Mouse (Mus musculus) neural tube, embryonic 14.5 days (tissue): Measurements from ENCODE around the gene Armc7. TPM values are rescaled to one million over a fixed set of nuclear protein-coding genes. Genes with fewer than 3 reads are reported as not detected.
A peak's percentile ranks its signal among the peaks of the same experiment; 100 is the strongest.

Experiments used
- ATAC-seq: fragments of 200-750 bp; cut with Nextera tagmentation; 2 replicates; pipeline ENCODE4 v1.8.0; 2017; ENCODE audit warnings: low read depth, mild to moderate bottlenecking, moderate TSS enrichment, moderate library complexity
- H3K27ac ChIP-seq: fragments of 300-500 bp; sonication (generic); 2 replicates; pipeline ENCODE4 v1.5.1; 2014; ENCODE audit warnings: low read depth, mild to moderate bottlenecking, control low read depth, low read length, moderate library complexity, mixed read lengths
- H3K27me3 ChIP-seq: fragments of 300-500 bp; sonication (generic); 2 replicates; pipeline ENCODE4 v1.6.1; 2014; ENCODE audit warnings: low read length; ENCODE audit not compliant: control insufficient read depth, insufficient read depth
- H3K36me3 ChIP-seq: fragments of 300-500 bp; sonication (generic); 2 replicates; pipeline ENCODE4 v1.6.1; 2014; ENCODE audit warnings: low read length, mixed read lengths; ENCODE audit not compliant: control insufficient read depth, insufficient read depth
- H3K4me1 ChIP-seq: fragments of 300-500 bp; sonication (generic); 2 replicates; pipeline ENCODE4 v1.6.1; 2014; ENCODE audit warnings: low read length; ENCODE audit not compliant: control insufficient read depth, insufficient read depth
- H3K4me2 ChIP-seq: fragments of 300-500 bp; sonication (generic); 2 replicates; pipeline ENCODE4 v1.6.1; 2014; ENCODE audit warnings: mild to moderate bottlenecking, low read depth, low read length, control low read depth
- H3K4me3 ChIP-seq: fragments of 300-500 bp; sonication (generic); 2 replicates; pipeline ENCODE4 v1.5.1; 2014; ENCODE audit warnings: low read depth, low read length, control low read depth, mixed read lengths
- H3K9ac ChIP-seq: fragments of 300-500 bp; sonication (generic); replicated peaks from 2 replicates; pipeline ENCODE4 v1.6.1; 2014; ENCODE audit warnings: low read depth, mild to moderate bottlenecking, control low read depth, low read length, mixed read lengths
- H3K9me3 ChIP-seq: fragments of 300-500 bp; sonication (generic); 2 replicates; pipeline ENCODE4 v1.6.1; 2016; ENCODE audit warnings: low read length; ENCODE audit not compliant: control insufficient read depth
- WGBS: fragments of 180-500 bp; shearing (Covaris S2); extraction: QIAGEN DNeasy Blood & Tissue Kit; methylation state at CpG from one replicate; pipeline ENCODE4 v1.1.7; 2014; 5-methylcytosine and 5-hydroxymethylcytosine counted together
- polyA plus RNA-seq: library from polyadenylated mRNA; unstranded; fragments of >200 nt; fragmentation: Nextera tagmentation; extraction: Ambion mirVana; gene quantifications from 2 replicates; pipeline ENCODE4 v1.2.1, GENCODE M21; 2014

The Armc7 gene
- 15.5 and 19.4 TPM in 2 replicates for polyA plus RNA-seq

GRCm38 (mm10) chr11:115475025-115475757, at the start of gene Armc7:
Armc7 (plus strand) TSS chr11:115475667.
- peaks cover 17% of the 10 kb centered on the region for H3K4me1 ChIP-seq
- ATAC-seq: peak; percentile 96
- H3K4me3 ChIP-seq: peak within 1 kb of the TSS; percentile 82
- no peaks in the 10 kb centered on the region for H3K27me3 ChIP-seq
- H3K4me2 ChIP-seq: peak within 1 kb of the TSS; percentile 98
- H3K9me3 ChIP-seq: no peaks in the 10 kb centered on the region
- under 1% methylated on average over 26 of the region's 26 CpGs for WGBS
- H3K9ac ChIP-seq: peak within 1 kb of the TSS; percentile 72
- H3K27ac ChIP-seq: peak within 1 kb of the TSS; percentile 82
- H3K36me3 ChIP-seq: no peaks in the 10 kb centered on the region

DNA sequence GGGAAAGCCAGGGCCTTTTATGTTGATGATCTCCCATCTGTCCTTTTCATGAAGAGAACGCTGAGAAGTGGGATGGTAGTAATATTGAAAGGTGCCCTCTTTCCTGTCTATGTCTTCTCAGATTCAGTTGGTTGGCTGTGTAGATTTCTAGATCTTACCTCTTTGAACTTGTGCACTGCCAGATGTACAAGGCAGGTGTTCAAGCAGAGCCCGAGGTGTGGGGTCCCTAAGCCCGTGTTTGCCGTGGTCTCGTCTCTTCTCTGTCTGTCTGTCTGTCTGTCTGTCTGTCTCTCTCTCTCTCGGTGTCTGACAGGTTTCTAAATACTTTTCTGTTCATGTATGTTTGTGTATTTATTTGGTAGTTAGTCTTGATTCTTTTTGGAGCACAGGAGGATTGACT, 49.8 kb upstream of the Armc7 start:
- Histone ChIP-seq H3K9ac (no peak overlapping the region), H3K4me3 (no peak overlapping the region), H3K36me3 (peaks cover 33% of the 10 kb centered on the region), H3K9me3 (no peaks in the 10 kb centered on the region), H3K4me1 (peaks cover 10% of the 10 kb centered on the region), H3K27ac (no peak overlapping the region), H3K27me3 (no peaks in the 10 kb centered on the region), H3K4me2 (no peak overlapping the region)
- WGBS: 87% methylated on average over 6 of the region's 6 CpGs
- no peak for ATAC-seq

- Histone ChIP-seq H3K9ac (0 out of 2 replicates have a peak overlapping the region, but pooled peaks have one; percentile 18), H3K4me2 (peak overlapping the region; percentile 15), H3K9me3 (no peaks in the 10 kb centered on the region), H3K4me3 (no peak overlapping the region), H3K27me3 (no peaks in the 10 kb centered on the region), H3K4me1 (no peaks in the 10 kb centered on the region), H3K36me3 (peaks cover 47% of the 10 kb centered on the region), H3K27ac (peak overlapping the region; percentile 60)
- peak; percentile 44; the same call in 1 of the 2 replicates for ATAC-seq
- WGBS: 31% methylated on average over 20 of the region's 20 CpGs
These were observed 47.8 kb upstream of the Armc7 start for GRCm38 (mm10) chr11:115427482-115428331.

GRCm38 (mm10) chr11:115429307-115429706, 46.2 kb upstream of the Armc7 start:
- no peak overlapping the region for H3K4me3 ChIP-seq
- peaks cover 45% of the 10 kb centered on the region for H3K36me3 ChIP-seq
- H3K27ac ChIP-seq: no peak overlapping the region
- no peaks in the 10 kb centered on the region for H3K27me3 ChIP-seq
- H3K9ac ChIP-seq: no peak overlapping the region
- no peak for ATAC-seq
- 93% methylated on average over 7 of the region's 7 CpGs for WGBS
- H3K4me2 ChIP-seq: no peak overlapping the region
- H3K4me1 ChIP-seq: no peaks in the 10 kb centered on the region
- no peaks in the 10 kb centered on the region for H3K9me3 ChIP-seq

- no peaks in the 10 kb centered on the region for H3K9me3 ChIP-seq
- WGBS: 95% methylated on average over 6 of the region's 6 CpGs
These were observed 44.9 kb upstream of the Armc7 start for GRCm38 (mm10) chr11:115430561-115430960.

DNA sequence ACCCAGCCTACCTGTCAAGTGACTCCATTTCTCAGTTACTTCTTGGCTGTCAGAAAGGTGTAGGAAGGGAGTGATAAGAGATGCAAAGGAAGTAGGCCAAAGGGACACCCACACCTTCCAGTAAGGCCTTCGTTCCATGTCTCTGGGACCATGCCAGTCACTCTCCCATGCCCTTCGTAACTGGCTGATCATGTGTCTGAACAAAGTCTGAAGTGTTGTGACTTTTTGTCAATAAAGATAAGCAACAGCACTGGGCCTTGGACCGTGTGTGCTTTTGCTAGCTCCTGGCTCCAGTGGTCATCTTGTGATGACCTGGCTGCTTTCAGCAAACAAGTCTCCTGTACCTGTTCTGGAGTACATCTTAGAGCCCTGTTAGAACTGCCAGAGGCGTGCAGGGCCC, 42.7 kb upstream of the Armc7 start:
- H3K27me3 ChIP-seq: no peaks in the 10 kb centered on the region
- H3K4me3 ChIP-seq: no peak overlapping the region
- H3K27ac ChIP-seq: no peak overlapping the region
- WGBS: 88% methylated on average over 4 of the region's 4 CpGs
- no peak overlapping the region for H3K9ac ChIP-seq
- peaks cover 26% of the 10 kb centered on the region for H3K36me3 ChIP-seq
- peaks cover 10% of the 10 kb centered on the region; the same call in 1 of the 2 replicates for H3K4me1 ChIP-seq
- no peaks in the 10 kb centered on the region for H3K9me3 ChIP-seq
- no peak overlapping the region for H3K4me2 ChIP-seq
- ATAC-seq: no peak

More at GRCm38 (mm10) chr11:115430561-115430960, 44.9 kb upstream of the Armc7 start:
- ATAC-seq: no peak
- Histone ChIP-seq H3K4me3 (no peak overlapping the region), H3K4me1 (peaks cover 2% of the 10 kb centered on the region; the same call in 1 of the 2 replicates), H3K27ac (no peak overlapping the region), H3K4me2 (no peak overlapping the region), H3K27me3 (no peaks in the 10 kb centered on the region), H3K9ac (no peak overlapping the region), H3K36me3 (peaks cover 33% of the 10 kb centered on the region)

- ATAC-seq: no peak
- no peak overlapping the region for H3K27ac ChIP-seq
- WGBS: 92% methylated on average over 6 of the region's 6 CpGs
- no peak overlapping the region for H3K4me2 ChIP-seq
- H3K9me3 ChIP-seq: no peaks in the 10 kb centered on the region
- no peak overlapping the region for H3K9ac ChIP-seq
- H3K4me3 ChIP-seq: no peak overlapping the region
- peaks cover 26% of the 10 kb centered on the region for H3K36me3 ChIP-seq
- H3K4me1 ChIP-seq: peaks cover 10% of the 10 kb centered on the region; the same call in 1 of the 2 replicates
- no peaks in the 10 kb centered on the region for H3K27me3 ChIP-seq
These were observed 42.1 kb upstream of the Armc7 start for GRCm38 (mm10) chr11:115433342-115433741.

DNA sequence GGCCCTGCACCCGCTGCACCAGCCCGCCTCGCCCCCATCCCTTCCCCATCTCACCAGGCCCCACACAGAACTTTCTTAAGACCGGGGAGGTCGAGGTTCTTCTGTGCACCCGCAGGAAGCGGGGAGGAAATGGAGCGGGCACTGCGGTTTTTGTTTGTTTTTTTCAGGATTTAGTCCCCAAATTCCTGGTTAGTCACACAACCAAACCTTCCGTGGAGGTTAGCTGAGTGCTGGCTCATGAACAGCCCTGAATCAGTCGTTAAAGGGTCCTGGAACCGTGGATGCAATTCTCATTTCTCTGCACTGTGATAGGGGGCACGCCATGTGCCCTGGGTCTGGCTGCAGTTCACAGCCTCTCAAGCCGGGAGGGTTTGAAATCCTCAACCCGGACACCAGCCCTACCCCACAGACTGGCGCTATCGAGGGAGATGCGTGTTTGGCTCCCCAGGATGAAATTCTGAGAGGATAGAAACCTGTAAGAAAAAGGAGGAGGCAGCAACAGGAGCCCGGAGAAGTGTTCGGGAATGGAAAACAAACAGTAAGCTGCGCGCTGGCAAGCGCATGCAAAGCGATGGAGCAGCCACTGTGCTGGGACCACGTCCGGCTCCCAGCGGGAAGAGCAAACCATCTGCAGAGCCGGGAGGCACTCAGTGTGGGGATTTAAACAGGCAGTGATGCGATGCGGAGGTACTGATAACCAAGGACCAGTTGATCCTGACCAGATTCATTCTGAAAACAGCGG, 39.7 kb upstream of the Armc7 start:
- Histone ChIP-seq H3K9me3 (no peaks in the 10 kb centered on the region), H3K4me2 (peak overlapping the region; percentile 54), H3K4me1 (peaks cover 10% of the 10 kb centered on the region; the same call in 1 of the 2 replicates), H3K4me3 (peak overlapping the region; percentile 13), H3K27me3 (no peaks in the 10 kb centered on the region), H3K9ac (peak overlapping the region; percentile 52), H3K27ac (no peak overlapping the region), H3K36me3 (peaks cover 14% of the 10 kb centered on the region)
- 4% methylated on average over 31 of the region's 31 CpGs for WGBS
- peak; percentile 41; the same call in 1 of the 2 replicates for ATAC-seq
